Mouse (Mus musculus): ENCODE measurements around the gene Ctc1. TPM values are rescaled to one million over a fixed set of nuclear protein-coding genes. Genes with fewer than 3 reads are reported as not detected.

Gene Ctc1
- polyA plus RNA-seq, 1 experiment from 2014 or later: 23.0 TPM

GRCm38 (mm10) chr11:69074776-69075069, 59.0 kb downstream of the Ctc1 start:
- 51% methylated on average over 2 of the region's 2 CpGs for WGBS (ENCODE audit: insufficient replicate concordance)
- Histone ChIP-seq H3K27ac (ENCODE audit: low read length) (peak overlapping the region; percentile 90), H3K27me3 (ENCODE audit: control insufficient read depth, insufficient read depth, low read depth, low read length) (no peaks in the 10 kb centered on the region), H3K4me3 (ENCODE audit: low read depth, low read length) (no peak overlapping the region), H3K36me3 (ENCODE audit: control insufficient read depth, insufficient read depth) (no peaks in the 10 kb centered on the region), H3K9ac (ENCODE audit: low read depth, low read length) (no peak overlapping the region), H3K4me1 (ENCODE audit: control insufficient read depth, low read depth, low read length) (peaks cover 38% of the 10 kb centered on the region), H3K9me3 (replicated peaks; ENCODE audit: control insufficient read depth, low read length) (no peaks in the 10 kb centered on the region), H3K4me2 (ENCODE audit: low read depth, low read length) (no peak overlapping the region)
- no peak for ATAC-seq (ENCODE audit: low read depth)

- no peak overlapping the region for H3K9ac ChIP-seq (ENCODE audit: low read depth, low read length)
- 44% methylated on average over 8 of the region's 9 CpGs for WGBS (ENCODE audit: insufficient replicate concordance)
- no peak overlapping the region for H3K4me2 ChIP-seq (ENCODE audit: low read depth, low read length)
- no peak overlapping the region for H3K27ac ChIP-seq (ENCODE audit: low read length)
- peaks cover 33% of the 10 kb centered on the region for H3K4me1 ChIP-seq (ENCODE audit: control insufficient read depth, low read depth, low read length)
- H3K36me3 ChIP-seq (ENCODE audit: control insufficient read depth, insufficient read depth): no peaks in the 10 kb centered on the region
- no peaks in the 10 kb centered on the region for H3K9me3 ChIP-seq (replicated peaks; ENCODE audit: control insufficient read depth, low read length)
- H3K27me3 ChIP-seq (ENCODE audit: control insufficient read depth, insufficient read depth, low read depth, low read length): no peaks in the 10 kb centered on the region
- no peak for ATAC-seq (ENCODE audit: low read depth)
- no peak overlapping the region for H3K4me3 ChIP-seq (ENCODE audit: low read depth, low read length)
Measured at GRCm38 (mm10) chr11:69075764-69076479, 60.2 kb downstream of the Ctc1 start.

GRCm38 (mm10) chr11:69076572-69076971, 60.9 kb downstream of the Ctc1 start:
- Histone ChIP-seq H3K36me3 (ENCODE audit: control insufficient read depth, insufficient read depth) (no peaks in the 10 kb centered on the region), H3K9ac (ENCODE audit: low read depth, low read length) (no peak overlapping the region), H3K4me3 (ENCODE audit: low read depth, low read length) (no peak overlapping the region), H3K9me3 (replicated peaks; ENCODE audit: control insufficient read depth, low read length) (no peaks in the 10 kb centered on the region), H3K27ac (ENCODE audit: low read length) (no peak overlapping the region), H3K4me1 (ENCODE audit: control insufficient read depth, low read depth, low read length) (peaks cover 26% of the 10 kb centered on the region), H3K27me3 (ENCODE audit: control insufficient read depth, insufficient read depth, low read depth, low read length) (no peaks in the 10 kb centered on the region), H3K4me2 (ENCODE audit: low read depth, low read length) (no peak overlapping the region)
- WGBS (ENCODE audit: insufficient replicate concordance): 63% methylated on average over 5 of the region's 5 CpGs
- no peak for ATAC-seq (ENCODE audit: low read depth)

GRCm38 (mm10) chr11:69077316-69077715, 61.6 kb downstream of the Ctc1 start:
- Histone ChIP-seq H3K27ac (ENCODE audit: low read length) (no peak overlapping the region), H3K9ac (ENCODE audit: low read depth, low read length) (no peak overlapping the region), H3K4me1 (ENCODE audit: control insufficient read depth, low read depth, low read length) (peaks cover 21% of the 10 kb centered on the region), H3K27me3 (ENCODE audit: control insufficient read depth, insufficient read depth, low read depth, low read length) (no peaks in the 10 kb centered on the region), H3K9me3 (replicated peaks; ENCODE audit: control insufficient read depth, low read length) (no peaks in the 10 kb centered on the region), H3K36me3 (ENCODE audit: control insufficient read depth, insufficient read depth) (no peaks in the 10 kb centered on the region), H3K4me3 (ENCODE audit: low read depth, low read length) (no peak overlapping the region), H3K4me2 (ENCODE audit: low read depth, low read length) (no peak overlapping the region)
- WGBS (ENCODE audit: insufficient replicate concordance): 71% methylated on average over 9 of the region's 9 CpGs
- ATAC-seq (ENCODE audit: low read depth): no peak

- Histone ChIP-seq H3K4me1 (ENCODE audit: control insufficient read depth, low read depth, low read length) (peaks cover 17% of the 10 kb centered on the region), H3K36me3 (ENCODE audit: control insufficient read depth, insufficient read depth) (no peaks in the 10 kb centered on the region), H3K27me3 (ENCODE audit: control insufficient read depth, insufficient read depth, low read depth, low read length) (no peaks in the 10 kb centered on the region), H3K27ac (ENCODE audit: low read length) (no peak overlapping the region), H3K4me3 (ENCODE audit: low read depth, low read length) (no peak overlapping the region), H3K9me3 (replicated peaks; ENCODE audit: control insufficient read depth, low read length) (no peaks in the 10 kb centered on the region), H3K4me2 (ENCODE audit: low read depth, low read length) (no peak overlapping the region), H3K9ac (ENCODE audit: low read depth, low read length) (no peak overlapping the region)
- no peak for ATAC-seq (ENCODE audit: low read depth)
- 73% methylated on average over 6 of the region's 6 CpGs for WGBS (ENCODE audit: insufficient replicate concordance)
Measured at GRCm38 (mm10) chr11:69078041-69078440, 62.3 kb downstream of the Ctc1 start.

- no peak overlapping the region for H3K9ac ChIP-seq (ENCODE audit: low read depth, low read length)
- H3K27me3 ChIP-seq (ENCODE audit: control insufficient read depth, insufficient read depth, low read depth, low read length): no peaks in the 10 kb centered on the region
- H3K27ac ChIP-seq (ENCODE audit: low read length): no peak overlapping the region
- no peak overlapping the region for H3K4me2 ChIP-seq (ENCODE audit: low read depth, low read length)
- H3K4me3 ChIP-seq (ENCODE audit: low read depth, low read length): no peak overlapping the region
- H3K9me3 ChIP-seq (replicated peaks; ENCODE audit: control insufficient read depth, low read length): no peaks in the 10 kb centered on the region
- H3K4me1 ChIP-seq (ENCODE audit: control insufficient read depth, low read depth, low read length): peaks cover 10% of the 10 kb centered on the region
- WGBS (ENCODE audit: insufficient replicate concordance): 53% methylated on average over 5 of the region's 5 CpGs
- ATAC-seq (ENCODE audit: low read depth): peak; percentile 54
- no peaks in the 10 kb centered on the region for H3K36me3 ChIP-seq (ENCODE audit: control insufficient read depth, insufficient read depth)
Measured at GRCm38 (mm10) chr11:69078805-69079438, 63.2 kb downstream of the Ctc1 start.

- Histone ChIP-seq H3K9ac (ENCODE audit: low read depth, low read length) (no peak overlapping the region), H3K27me3 (ENCODE audit: control insufficient read depth, insufficient read depth, low read depth, low read length) (no peaks in the 10 kb centered on the region), H3K4me1 (ENCODE audit: control insufficient read depth, low read depth, low read length) (no peaks in the 10 kb centered on the region), H3K4me2 (ENCODE audit: low read depth, low read length) (no peak overlapping the region), H3K4me3 (ENCODE audit: low read depth, low read length) (no peak overlapping the region), H3K27ac (ENCODE audit: low read length) (no peak overlapping the region), H3K36me3 (ENCODE audit: control insufficient read depth, insufficient read depth) (no peaks in the 10 kb centered on the region), H3K9me3 (replicated peaks; ENCODE audit: control insufficient read depth, low read length) (no peaks in the 10 kb centered on the region)
- 70% methylated on average over 15 of the region's 15 CpGs for WGBS (ENCODE audit: insufficient replicate concordance)
- ATAC-seq (ENCODE audit: low read depth): no peak
Measured at GRCm38 (mm10) chr11:69080102-69080854, 64.6 kb downstream of the Ctc1 start.

GRCm38 (mm10) chr11:69080855-69081222, 65.1 kb downstream of the Ctc1 start:
- Histone ChIP-seq H3K9ac (ENCODE audit: low read depth, low read length) (no peak overlapping the region), H3K4me1 (ENCODE audit: control insufficient read depth, low read depth, low read length) (no peaks in the 10 kb centered on the region; the same call in 1 of the 2 replicates), H3K36me3 (ENCODE audit: control insufficient read depth, insufficient read depth) (no peaks in the 10 kb centered on the region), H3K9me3 (replicated peaks; ENCODE audit: control insufficient read depth, low read length) (no peaks in the 10 kb centered on the region), H3K4me3 (ENCODE audit: low read depth, low read length) (no peak overlapping the region), H3K4me2 (ENCODE audit: low read depth, low read length) (no peak overlapping the region), H3K27ac (ENCODE audit: low read length) (no peak overlapping the region), H3K27me3 (ENCODE audit: control insufficient read depth, insufficient read depth, low read depth, low read length) (no peaks in the 10 kb centered on the region)
- no peak for ATAC-seq (ENCODE audit: low read depth)
- WGBS (ENCODE audit: insufficient replicate concordance): 78% methylated on average over 8 of the region's 8 CpGs

- 70% methylated on average over 7 of the region's 7 CpGs for WGBS (ENCODE audit: insufficient replicate concordance)
- H3K4me2 ChIP-seq (ENCODE audit: low read depth, low read length): no peak overlapping the region
- ATAC-seq (ENCODE audit: low read depth): no peak
Measured at GRCm38 (mm10) chr11:69081613-69082012, 65.9 kb downstream of the Ctc1 start.

More at GRCm38 (mm10) chr11:69081613-69082012, 65.9 kb downstream of the Ctc1 start:
- Histone ChIP-seq H3K9ac (ENCODE audit: low read depth, low read length) (no peak overlapping the region), H3K4me3 (ENCODE audit: low read depth, low read length) (no peak overlapping the region), H3K36me3 (ENCODE audit: control insufficient read depth, insufficient read depth) (no peaks in the 10 kb centered on the region), H3K4me1 (ENCODE audit: control insufficient read depth, low read depth, low read length) (no peaks in the 10 kb centered on the region; the same call in 1 of the 2 replicates), H3K27ac (ENCODE audit: low read length) (no peak overlapping the region), H3K9me3 (replicated peaks; ENCODE audit: control insufficient read depth, low read length) (no peaks in the 10 kb centered on the region), H3K27me3 (ENCODE audit: control insufficient read depth, insufficient read depth, low read depth, low read length) (no peaks in the 10 kb centered on the region)
